Mouse (Mus musculus) G1E-ER4 (cell line): Measurements from ENCODE around the gene Ubap2l. TPM values are rescaled to one million over a fixed set of nuclear protein-coding genes. Genes with fewer than 3 reads are reported as not detected.

Experiments used
- GATA1 ChIP-seq: IDR thresholded peaks from one replicate; pipeline ENCODE4 v1.8.0; 2012; ENCODE audit warnings: low read length, inconsistent platforms
- polyA plus RNA-seq: library from polyadenylated mRNA; stranded (reverse); fragments of >175 nt; gene quantifications from 2 replicates; pipeline ENCODE4 v1.2.3, GENCODE M21; 2012

The Ubap2l gene
- polyA plus RNA-seq, 1 experiment, result 183 TPM

DNA sequence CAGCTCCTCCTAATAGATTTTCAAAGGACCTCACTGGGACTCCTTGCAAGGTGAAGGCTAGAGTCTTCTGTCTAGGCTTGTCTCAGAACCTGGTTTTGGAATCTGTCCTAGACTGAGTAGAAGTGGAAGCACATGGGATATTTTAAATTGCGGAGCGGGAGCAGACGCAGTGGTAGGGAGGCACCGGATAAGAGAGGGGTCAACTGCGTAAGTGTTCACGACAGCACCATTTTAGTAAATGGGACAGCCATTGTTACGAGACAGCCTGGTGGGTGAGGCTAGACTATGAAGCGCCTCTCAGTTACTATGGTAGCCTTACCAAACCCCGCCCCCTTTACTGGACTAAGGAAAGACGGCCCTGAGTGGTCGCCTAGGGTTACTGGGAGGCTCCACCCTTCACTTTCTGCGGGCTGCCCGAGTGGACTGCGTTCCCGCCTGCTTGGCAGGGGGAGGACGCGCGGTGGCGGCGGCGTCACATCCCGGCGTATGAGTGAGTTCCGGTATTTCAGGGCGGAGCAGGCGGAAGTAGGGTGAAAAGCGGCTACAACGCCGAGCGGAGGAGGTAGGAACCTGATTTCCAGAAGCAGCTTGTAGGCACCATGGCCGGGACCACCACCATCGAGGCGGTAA, 26.8 kb upstream of the Ubap2l start:
- TF ChIP-seq GATA1, result no peak

- no peak for TF ChIP-seq GATA1
Observed at GRCm38 (mm10) chr3:90078224-90078623, 25.8 kb upstream of the Ubap2l start.

DNA sequence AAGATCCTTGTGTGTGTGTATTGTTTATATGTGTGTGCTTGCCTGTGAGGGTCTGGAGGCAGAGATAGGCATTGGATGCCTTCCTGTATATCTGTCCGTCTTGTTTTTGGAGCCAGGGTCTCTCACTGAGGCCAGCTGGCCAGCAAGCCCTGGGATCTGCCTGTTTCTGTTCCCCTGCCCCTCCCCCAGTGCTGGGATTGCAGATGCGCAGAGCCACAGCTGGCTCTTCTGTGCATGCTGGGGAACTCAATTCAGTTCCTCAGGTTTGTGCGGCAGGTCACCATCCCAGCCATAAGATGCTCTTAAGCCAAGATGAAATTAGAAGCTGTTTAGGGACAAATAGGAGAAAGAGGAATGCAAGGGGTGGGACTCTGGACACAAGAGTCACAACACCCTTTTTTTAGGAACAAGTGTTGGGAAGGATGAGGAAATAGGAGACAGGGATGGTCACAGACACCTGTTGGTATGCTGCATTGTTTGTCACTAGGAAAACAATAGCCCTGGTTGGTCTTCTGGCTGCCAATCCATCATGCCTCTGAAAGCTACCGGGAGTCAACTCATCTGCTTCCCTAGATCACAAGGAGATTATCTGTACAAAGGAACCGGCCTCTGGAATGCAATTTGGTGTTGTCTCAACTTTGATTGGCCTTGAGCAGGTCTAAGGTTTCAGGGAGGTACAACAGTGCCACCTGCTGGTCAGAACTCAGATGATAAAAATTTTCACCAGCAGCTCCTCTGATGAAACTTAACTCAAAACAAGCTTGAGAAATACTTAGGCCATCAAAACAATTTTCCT, 24.7 kb upstream of the Ubap2l start:
- TF ChIP-seq GATA1, result no peak

GRCm38 (mm10) chr3:90072294-90072693, 19.9 kb upstream of the Ubap2l start, which contains the start of gene Tpm3:
TSS of gene Tpm3 (plus strand) at chr3:90072649.
- no peak for TF ChIP-seq GATA1

GRCm38 (mm10) chr3:90069688-90070087, 17.3 kb upstream of the Ubap2l start:
- TF ChIP-seq GATA1, result no peak

GRCm38 (mm10) chr3:90067851-90068250, 15.4 kb upstream of the Ubap2l start:
- no peak for TF ChIP-seq GATA1

- TF ChIP-seq GATA1, result no peak
Observed at GRCm38 (mm10) chr3:90065553-90065952, 13.1 kb upstream of the Ubap2l start.

- TF ChIP-seq GATA1, result no peak
Observed at GRCm38 (mm10) chr3:90064383-90064782, 12.0 kb upstream of the Ubap2l start.

- TF ChIP-seq GATA1, result no peak
Observed at GRCm38 (mm10) chr3:90062539-90062938, 10.1 kb upstream of the Ubap2l start.

DNA sequence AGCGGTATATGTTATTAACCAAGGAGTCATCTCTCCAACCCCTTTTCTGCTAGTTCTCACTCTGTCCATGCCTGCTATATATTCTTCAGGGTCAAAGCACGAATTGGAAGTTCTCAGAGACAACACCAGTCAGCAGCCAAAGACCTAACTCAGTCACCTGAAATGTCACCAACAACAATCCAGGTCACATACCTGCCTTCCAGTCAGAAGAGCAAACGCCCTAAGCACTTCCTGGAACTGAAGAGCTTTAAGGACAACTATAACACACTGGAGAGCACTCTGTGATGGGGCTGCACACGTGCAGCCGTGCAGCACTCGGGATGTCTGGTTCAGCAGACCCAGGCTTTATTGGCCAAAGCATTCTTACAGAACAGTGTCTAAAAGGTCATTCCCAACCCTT, 9.1 kb upstream of the Ubap2l start:
- TF ChIP-seq GATA1, result no peak

DNA sequence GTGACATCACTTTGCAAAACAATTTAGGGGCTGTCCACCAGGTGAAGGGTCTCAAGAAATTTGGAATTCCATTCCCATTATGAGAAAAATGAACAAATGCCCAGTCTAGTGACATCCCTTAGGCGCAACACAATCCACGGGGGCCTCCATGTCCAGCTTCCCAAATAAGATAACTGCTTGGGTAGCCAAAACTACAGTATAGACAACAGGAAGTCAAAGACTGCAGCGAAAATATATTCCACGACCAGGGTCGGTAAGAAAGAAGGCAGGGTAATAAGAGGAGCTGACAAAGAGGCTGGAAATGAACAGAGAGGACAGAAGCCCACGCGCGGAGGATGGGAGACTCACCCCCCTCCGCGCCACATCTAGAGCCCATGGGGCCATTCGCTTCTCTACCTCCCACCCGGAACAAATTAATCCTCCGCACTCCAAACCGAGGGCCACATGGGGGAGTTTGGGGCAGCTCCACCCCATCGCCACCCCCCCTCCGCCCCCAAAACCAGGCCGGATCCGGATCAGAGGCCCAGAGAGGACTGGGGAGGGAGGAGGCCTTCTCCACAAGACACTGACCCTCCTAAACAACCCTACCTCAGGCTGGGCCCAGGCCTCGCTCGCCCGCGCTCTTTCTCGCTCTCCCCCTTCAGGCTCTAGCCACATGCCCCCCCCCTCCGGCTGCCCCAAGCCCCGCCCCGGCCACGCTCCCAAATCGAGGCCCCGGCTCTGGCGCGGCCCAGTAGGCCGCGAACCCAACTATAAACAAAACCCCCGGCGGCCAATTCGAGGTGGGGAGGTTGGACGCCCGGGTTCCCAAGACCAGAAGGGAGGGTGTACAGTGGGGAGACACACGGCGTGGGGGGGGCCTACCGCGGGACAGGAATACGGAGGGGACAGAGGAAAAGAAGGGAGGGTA, 732 bp downstream of the Ubap2l start, which contains the start of gene 4933434E20Rik:
Gene 4933434E20Rik, plus strand, starts transcription at position 196 of the 910 bp plus-strand sequence.
- TF ChIP-seq GATA1, result no peak

- no peak for TF ChIP-seq GATA1
Observed at GRCm38 (mm10) chr3:90049691-90050090, 2.7 kb downstream of the Ubap2l start.

GRCm38 (mm10) chr3:90036263-90036662, 16.2 kb downstream of the Ubap2l start:
- TF ChIP-seq GATA1, result no peak

- no peak for TF ChIP-seq GATA1
Observed at GRCm38 (mm10) chr3:90034653-90035052, 17.8 kb downstream of the Ubap2l start.

GRCm38 (mm10) chr3:90016626-90017025, 35.8 kb downstream of the Ubap2l start:
- no peak for TF ChIP-seq GATA1

DNA sequence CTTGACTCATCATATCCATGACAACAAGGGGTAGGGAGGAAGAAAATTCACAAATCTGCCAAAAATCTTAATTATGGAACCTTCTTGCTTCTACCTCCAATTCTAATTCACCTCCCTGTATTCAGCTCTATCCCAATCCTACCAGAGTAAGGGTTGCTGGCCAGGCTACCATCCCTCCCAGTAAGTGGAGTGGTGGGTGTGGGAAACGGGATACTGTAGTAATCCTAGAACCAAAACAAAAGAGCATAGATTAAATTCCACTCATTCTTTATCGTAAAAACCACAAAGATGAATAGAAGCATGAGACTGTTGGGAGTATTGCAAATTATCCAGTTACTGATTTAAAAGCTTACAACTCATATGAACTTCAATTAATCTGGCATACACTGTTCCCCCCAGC, 42.1 kb downstream of the Ubap2l start:
- TF ChIP-seq GATA1, result no peak
